Mouse (Mus musculus) liver, adult 2 months (tissue): ENCODE results near the gene Ankrd2.

Source experiments
- CTCF ChIP-seq: fragments of 200-500 bp; IDR thresholded peaks from 2 replicates; pipeline ENCODE4 v1.5.1; 2011; ENCODE audit warnings: low read depth, low read length, control low read depth
- POLR2A ChIP-seq: fragments of 200-500 bp; IDR thresholded peaks from 2 replicates; pipeline ENCODE4 v1.6.1; 2011; ENCODE audit warnings: low read length, control low read depth; ENCODE audit not compliant: insufficient read depth; ENCODE audit errors: extremely low read depth

- TF ChIP-seq CTCF (no peak), POLR2A (no peak)
Observed at GRCm38 (mm10) chr19:42008586-42008985, 27.2 kb upstream of the Ankrd2 start.
